Mouse (Mus musculus) CH12.LX (cell line): Measurements from ENCODE around the gene Abcc2. TPM values are rescaled to one million over a fixed set of nuclear protein-coding genes. Genes with fewer than 3 reads are reported as not detected.

ENCODE experiments used
- DNase-seq: peaks from one replicate; pipeline ENCODE4 v3.0.0-alpha.2; 2013; ENCODE audit errors: extremely low read depth
- H3K27ac ChIP-seq: 2 replicates; pipeline ENCODE4 v1.5.1; 2012; ENCODE audit warnings: low read depth, mild to moderate bottlenecking, control low read depth, moderate library complexity; ENCODE audit not compliant: insufficient read depth
- H3K27me3 ChIP-seq: replicated peaks from 2 replicates; pipeline ENCODE3; 2012; ENCODE audit warnings: inconsistent platforms
- H3K36me3 ChIP-seq, 2 experiments: replicated peaks in 1 of 2; 2 replicates each; pipeline versions ENCODE3 to v1.6.1; 2012; ENCODE audit warnings: inconsistent platforms in 1 of 2, low read length in 1 of 2, mild to moderate bottlenecking in 1 of 2, mixed read lengths in 1 of 2, moderate library complexity in 1 of 2; ENCODE audit not compliant: control insufficient read depth in 1 of 2, insufficient read depth in 1 of 2
- H3K4me1 ChIP-seq, 2 experiments: 2 replicates each; pipeline ENCODE4 v1.6.1; 2012; ENCODE audit warnings: inconsistent platforms in 1 of 2, moderate library complexity in 1 of 2; ENCODE audit not compliant: insufficient read depth in 2 of 2, control insufficient read depth in 1 of 2
- H3K4me2 ChIP-seq: 2 replicates; pipeline ENCODE4 v1.6.1; 2012; ENCODE audit warnings: low read depth, mild to moderate bottlenecking, control low read depth; ENCODE audit not compliant: poor library complexity, insufficient read depth, severe bottlenecking
- H3K4me3 ChIP-seq, 3 experiments: fragments of 150-350 bp in 1 of 3; sonication (generic) in 1 of 3; replicated peaks in 1 of 3; 2 replicates each; pipeline versions ENCODE3 to v1.5.1; 2011 to 2012; ENCODE audit warnings: low read depth in 2 of 3, low read length in 2 of 3, mild to moderate bottlenecking in 2 of 3, moderate library complexity in 2 of 3, control low read depth in 1 of 3, improper control_type of control experiment in 1 of 3, inconsistent platforms in 1 of 3, mixed read lengths in 1 of 3; ENCODE audit not compliant: poor library complexity in 1 of 3
- H3K79me2 ChIP-seq: replicated peaks from 2 replicates; pipeline ENCODE4 v1.6.1; 2012; ENCODE audit warnings: mild to moderate bottlenecking, moderate library complexity; ENCODE audit not compliant: control insufficient read depth, poor library complexity, insufficient read depth, severe bottlenecking; ENCODE audit errors: extremely low read depth
- H3K9ac ChIP-seq: 2 replicates; pipeline ENCODE4 v1.6.1; 2012; ENCODE audit warnings: low read depth, mild to moderate bottlenecking, control low read depth, moderate library complexity; ENCODE audit not compliant: insufficient read depth
- H3K9me3 ChIP-seq: replicated peaks from 2 replicates; pipeline ENCODE3; 2012; ENCODE audit warnings: low read length, inconsistent platforms, mixed read lengths
- BHLHE40 ChIP-seq: IDR thresholded peaks from 2 replicates; pipeline ENCODE4 v1.6.1; 2011; ENCODE audit warnings: mild to moderate bottlenecking, low read depth, low read length, improper control_type of control experiment
- CHD1 ChIP-seq: IDR thresholded peaks from 2 replicates; pipeline ENCODE4 v1.6.1; 2012; ENCODE audit warnings: low read depth, low read length, improper control_type of control experiment, inconsistent platforms
- CTCF ChIP-seq, 2 experiments: IDR thresholded peaks in 1 of 2; conservative IDR thresholded peaks in 1 of 2; 2 replicates each; pipeline ENCODE4 v1.5.1; 2011 to 2012; ENCODE audit warnings: low read depth in 2 of 2, low read length in 2 of 2, improper control_type of control experiment in 1 of 2, inconsistent platforms in 1 of 2, mild to moderate bottlenecking in 1 of 2, moderate library complexity in 1 of 2
- E2F4 ChIP-seq: IDR thresholded peaks from 2 replicates; pipeline ENCODE4 v1.6.1; 2011; ENCODE audit warnings: low read depth, low read length, improper control_type of control experiment; ENCODE audit not compliant: insufficient replicate concordance
- EP300 ChIP-seq: IDR thresholded peaks from 2 replicates; pipeline ENCODE4 v1.6.1; 2011; ENCODE audit warnings: low read length, improper control_type of control experiment
- ETS1 ChIP-seq: conservative IDR thresholded peaks from 2 replicates; pipeline ENCODE4 v1.6.1; 2012; ENCODE audit warnings: low read depth, mild to moderate bottlenecking, inconsistent platforms, low read length, improper control_type of control experiment, moderate library complexity
- GABPA ChIP-seq: IDR thresholded peaks from 2 replicates; pipeline ENCODE4 v1.6.1; 2012; ENCODE audit warnings: low read depth, low read length, improper control_type of control experiment, inconsistent platforms; ENCODE audit not compliant: insufficient replicate concordance
- HCFC1 ChIP-seq: IDR thresholded peaks from 2 replicates; pipeline ENCODE4 v1.6.1; 2012; ENCODE audit warnings: low read depth, mild to moderate bottlenecking, inconsistent platforms, low read length, improper control_type of control experiment
- IRF4 ChIP-seq: IDR thresholded peaks from 2 replicates; pipeline ENCODE4 v1.6.1; 2014; ENCODE audit warnings: low read depth, mild to moderate bottlenecking, inconsistent platforms, low read length, improper control_type of control experiment
- JUND ChIP-seq: conservative IDR thresholded peaks from 2 replicates; pipeline ENCODE4 v1.6.1; 2011; ENCODE audit warnings: low read depth, low read length, improper control_type of control experiment
- KAT2A ChIP-seq: IDR thresholded peaks from 2 replicates; pipeline ENCODE4 v1.6.1; 2012; ENCODE audit warnings: low read length, improper control_type of control experiment, inconsistent platforms; ENCODE audit not compliant: insufficient replicate concordance
- MAFK ChIP-seq: IDR thresholded peaks from 2 replicates; pipeline ENCODE4 v1.6.1; 2011; ENCODE audit warnings: low read length, improper control_type of control experiment; ENCODE audit not compliant: insufficient replicate concordance
- MAX ChIP-seq: IDR thresholded peaks from 2 replicates; pipeline ENCODE4 v1.6.1; 2011; ENCODE audit warnings: low read length, improper control_type of control experiment
- MAZ ChIP-seq: IDR thresholded peaks from 2 replicates; pipeline ENCODE4 v1.6.1; 2012; ENCODE audit warnings: low read depth, mild to moderate bottlenecking, inconsistent platforms, low read length, improper control_type of control experiment, moderate library complexity
- MXI1 ChIP-seq: IDR thresholded peaks from 2 replicates; pipeline ENCODE4 v1.6.1; 2011; ENCODE audit warnings: mild to moderate bottlenecking, low read depth, low read length, improper control_type of control experiment
- MYC ChIP-seq: IDR thresholded peaks from 2 replicates; pipeline ENCODE4 v1.6.1; 2011; ENCODE audit warnings: low read depth, mild to moderate bottlenecking, improper control_type of control experiment, low read length
- NRF1 ChIP-seq: IDR thresholded peaks from 2 replicates; pipeline ENCODE4 v1.6.1; 2014; ENCODE audit warnings: low read depth, mild to moderate bottlenecking, inconsistent platforms, low read length, improper control_type of control experiment, moderate library complexity
- POLR2A ChIP-seq: IDR thresholded peaks from 2 replicates; pipeline ENCODE4 v1.6.1; 2011; ENCODE audit warnings: low read depth, mild to moderate bottlenecking, improper control_type of control experiment, low read length
- POLR2AphosphoS2 ChIP-seq: IDR thresholded peaks from 2 replicates; pipeline ENCODE4 v1.6.1; 2011; ENCODE audit warnings: low read depth, low read length, improper control_type of control experiment
- SMC3 ChIP-seq: IDR thresholded peaks from 2 replicates; pipeline ENCODE4 v1.6.1; 2011; ENCODE audit warnings: low read depth, low read length, improper control_type of control experiment
- TBP ChIP-seq: conservative IDR thresholded peaks from 2 replicates; pipeline ENCODE4 v1.6.1; 2011; ENCODE audit warnings: low read depth, low read length, improper control_type of control experiment
- UBTF ChIP-seq: IDR thresholded peaks from 2 replicates; pipeline ENCODE4 v1.6.1; 2012; ENCODE audit warnings: low read depth, mild to moderate bottlenecking, inconsistent platforms, low read length, improper control_type of control experiment, moderate library complexity
- ZMIZ1 ChIP-seq: IDR thresholded peaks from 2 replicates; pipeline ENCODE4 v1.6.1; 2012; ENCODE audit warnings: low read depth, mild to moderate bottlenecking, inconsistent platforms, low read length, improper control_type of control experiment
- ZNF384 ChIP-seq: IDR thresholded peaks from 2 replicates; pipeline ENCODE4 v1.6.1; 2012; ENCODE audit warnings: low read depth, low read length, improper control_type of control experiment, inconsistent platforms
- dilution Hi-C: fragments of 300-500 bp; cut with MboI; formaldehyde crosslinking; loops from 2 replicates; pipeline ENCODE4 v1.14.3; 2020; ENCODE audit warnings: low sequenced_read_pairs; ENCODE audit not compliant: extremely low pct_unique_long_range_greater_than_20kb, extremely low pct_ligation_motif_present
- in situ Hi-C: fragments of 300-500 bp; cut with MboI; formaldehyde crosslinking; loops from 3 replicates; pipeline ENCODE4 v1.14.3; 2019; ENCODE audit warnings: low sequenced_read_pairs, low pct_ligation_motif_present, low pct_unique_long_range_greater_than_20kb, mixed read lengths
- polyA plus RNA-seq: library from polyadenylated mRNA; unstranded; fragments of >175 nt; gene quantifications from 2 replicates; pipeline ENCODE4 v1.2.1, GENCODE M21; 2012; ENCODE audit warnings: low read depth; ENCODE audit not compliant: insufficient read length
- total RNA-seq, 2 experiments: library from RNA; depleted of rRNA; stranded (reverse); fragments of 300-350 nt in 1 of 2; fragments of >200 nt in 1 of 2; gene quantifications; 2 replicates each; pipeline ENCODE4 v1.2.3; 2012 to 2014

The Abcc2 gene
- total and polyA plus RNA-seq, 3 experiments: 0.08 to 0.39 (median 0.09) TPM

DNA sequence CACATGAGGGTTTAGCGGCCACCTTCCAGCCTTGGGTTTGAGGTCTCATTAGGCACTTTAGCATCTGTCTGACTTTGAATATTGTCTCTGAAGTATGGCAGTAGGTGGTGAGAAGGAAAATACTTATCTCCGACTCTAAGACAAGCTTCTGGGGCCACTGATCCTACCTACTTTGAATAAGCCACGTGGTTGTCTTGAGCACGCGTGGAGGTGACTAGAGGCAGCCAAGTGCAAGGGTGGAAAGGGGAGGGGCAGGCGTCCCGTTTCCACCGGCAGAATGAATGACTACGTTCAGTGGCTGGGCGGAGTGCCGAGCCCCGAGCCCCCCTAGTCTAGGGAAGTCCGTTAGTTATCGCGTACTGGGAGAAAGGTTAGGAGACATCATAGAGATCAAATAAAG lies 65.1 kb downstream of the Abcc2 start:
- no peaks in the 10 kb centered on the region for H3K9me3 ChIP-seq
- H3K27me3 ChIP-seq: no peaks in the 10 kb centered on the region
- H3K4me3 ChIP-seq: no peak overlapping the region
- H3K79me2 ChIP-seq: no peaks in the 10 kb centered on the region
- dilution Hi-C loops (no loop called here), in situ Hi-C loops (no loop called here)
- peaks cover 4 to 39% of the 10 kb centered on the region in 2 experiments for H3K36me3 ChIP-seq
- TF ChIP-seq JUND (no peak), ZMIZ1 (no peak), MAX (peak; percentile 52; the same call in 1 of the 2 replicates), SMC3 (no peak), POLR2A (no peak), E2F4 (no peak), NRF1 (peak; percentile 64), MYC (peak; percentile 65; the same call in 1 of the 2 replicates), POLR2AphosphoS2 (no peak), EP300 (no peak), BHLHE40 (0 out of 2 replicates have a peak, but pooled peaks have one; percentile 6)
- H3K4me2 ChIP-seq: no peak overlapping the region
- no peak overlapping the region for H3K27ac ChIP-seq
- DNase-seq: no peak
- H3K4me1 ChIP-seq: peaks cover 6 to 34% of the 10 kb centered on the region in 2 experiments; a peak in 3 of 4 replicates
- no peak overlapping the region for H3K9ac ChIP-seq

DNA sequence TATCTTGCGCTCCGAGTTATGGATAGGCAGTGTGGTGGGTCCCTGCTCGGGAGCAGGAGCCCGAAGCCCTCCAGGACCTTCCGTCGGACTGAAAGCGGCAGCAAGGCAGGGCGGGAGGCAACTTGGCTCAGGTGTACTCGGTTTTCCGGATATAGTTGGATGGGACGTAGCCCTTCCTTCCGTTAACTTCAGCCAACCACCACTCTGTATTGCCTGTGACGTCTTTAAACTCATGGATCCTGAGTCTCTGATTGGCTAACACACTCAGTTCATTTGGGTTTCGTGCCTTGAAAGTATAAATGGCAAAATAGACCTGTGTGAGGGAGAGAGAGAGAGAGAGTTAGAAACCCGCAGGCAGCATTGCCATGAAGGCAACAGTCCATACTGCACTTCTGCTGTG lies 66.0 kb downstream of the Abcc2 start:
- no peak overlapping the region for H3K4me3 ChIP-seq

DNA sequence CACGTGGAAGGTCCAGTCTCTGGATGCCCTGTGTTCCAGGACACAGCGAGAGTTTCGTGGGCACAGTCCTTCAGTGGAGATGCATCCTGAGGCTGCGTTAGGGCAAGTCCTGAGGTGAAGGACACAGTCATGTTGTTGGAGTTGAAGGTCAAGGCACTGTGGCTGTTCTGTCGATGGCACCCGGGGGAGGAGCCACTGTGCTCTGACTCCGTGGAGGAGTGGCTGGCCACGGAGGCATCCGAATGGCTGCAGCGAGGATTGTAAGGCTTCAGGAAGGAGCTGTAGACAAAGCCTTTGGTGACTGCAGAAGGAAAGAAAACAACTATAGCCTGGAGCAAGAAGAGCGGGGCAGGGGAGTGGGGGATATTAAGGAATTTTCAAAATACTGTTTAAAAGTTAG lies 68.0 kb downstream of the Abcc2 start:
- Histone ChIP-seq H3K27me3 (no peaks in the 10 kb centered on the region), H3K4me1 (peaks cover 6 to 35% of the 10 kb centered on the region in 2 experiments; a peak in 3 of 4 replicates), H3K79me2 (no peaks in the 10 kb centered on the region), H3K4me2 (no peak overlapping the region), H3K9me3 (no peaks in the 10 kb centered on the region), H3K4me3 (no peak overlapping the region), H3K27ac (no peak overlapping the region), H3K9ac (no peak overlapping the region), H3K36me3 (peaks cover 14 to 54% of the 10 kb centered on the region in 2 experiments)
- in situ Hi-C loops: no loop called here
- DNase-seq: no peak
- dilution Hi-C loops: no loop called here
- TF ChIP-seq TBP: no peak
- no peak for TF ChIP-seq EP300
- no peak for TF ChIP-seq UBTF
- TF ChIP-seq KAT2A: no peak
- TF ChIP-seq HCFC1: no peak
- TF ChIP-seq POLR2A: no peak
- no peak for TF ChIP-seq ETS1
- no peak for TF ChIP-seq ZMIZ1
- no peak for TF ChIP-seq JUND
- no peak for TF ChIP-seq IRF4
- no peak for TF ChIP-seq MXI1
- no peak for TF ChIP-seq MAZ
- no peak for TF ChIP-seq MAX
- no peak for TF ChIP-seq ZNF384
- no peak for TF ChIP-seq GABPA
- no peak for TF ChIP-seq CTCF (conservative IDR thresholded peaks at IDR 0.05 in 1 of 2, IDR thresholded peaks at IDR 0.05 in 1 of 2; ENCODE audit: low read depth in 2 of 2, low read length in 2 of 2)
- TF ChIP-seq CHD1: no peak
- TF ChIP-seq MAFK: no peak

More for the DNA sequence above, 66.0 kb downstream of the Abcc2 start:
- no peak overlapping the region for H3K4me2 ChIP-seq
- peaks cover 6 to 38% of the 10 kb centered on the region in 2 experiments; a peak in 3 of 4 replicates for H3K4me1 ChIP-seq
- no peak for TF ChIP-seq ZNF384
- no peaks in the 10 kb centered on the region for H3K27me3 ChIP-seq
- H3K9ac ChIP-seq: no peak overlapping the region
- dilution Hi-C loops (no loop called here), in situ Hi-C loops (no loop called here)
- H3K9me3 ChIP-seq: no peaks in the 10 kb centered on the region
- H3K36me3 ChIP-seq: peaks cover 4 to 39% of the 10 kb centered on the region in 2 experiments
- no peak for DNase-seq
- H3K27ac ChIP-seq: no peak overlapping the region
- H3K79me2 ChIP-seq: no peaks in the 10 kb centered on the region
